Mouse (Mus musculus) ES-E14 (cell line): ENCODE data around the gene Alppl2.

Source experiments
- ZC3H11A ChIP-seq: IDR thresholded peaks from 2 replicates; pipeline ENCODE4 v1.6.1; 2012; ENCODE audit warnings: low read depth, mild to moderate bottlenecking, inconsistent platforms, low read length, borderline replicate concordance
- ZNF384 ChIP-seq: IDR thresholded peaks from 2 replicates; pipeline ENCODE4 v1.6.1; 2012; ENCODE audit warnings: low read depth, low read length, inconsistent platforms

- no peak for TF ChIP-seq ZNF384
- no peak for TF ChIP-seq ZC3H11A
Observed at GRCm38 (mm10) chr1:87102114-87102513, 12.4 kb upstream of the Alppl2 start.
